Mouse (Mus musculus) heart, postnatal 0 days (tissue): ENCODE data around the gene Zfp74.

Experiments
- CTCF ChIP-seq: IDR thresholded peaks from 2 replicates; pipeline ENCODE4 v1.5.1; 2016; ENCODE audit warnings: antibody characterized with exemption, control low read depth, low read depth
- EP300 ChIP-seq: IDR thresholded peaks from 2 replicates; pipeline ENCODE4 v1.6.1; 2016; ENCODE audit warnings: antibody characterized with exemption, low read depth

GRCm38 (mm10) chr7:29982931-29983330, 29.0 kb upstream of the Zfp74 start:
- TF ChIP-seq EP300 (no peak), CTCF (no peak)
